Comparison of ENCODE assay signal across 8 mouse cellular contexts in genomic region chr9:101472101-101473073, GRCm38 (mm10).
DNase-seq lines count a peak whose midpoint lies in the region; ATAC-seq and TF ChIP-seq lines count a peak whose summit lies in the region.
"Had no signal": no experiment of that assay in that cellular context is flagged by ENCODE, and none has a peak within 500 bp of the region (broad histone marks: within the 10 kb centered on the region; RNA-seq: fewer than 3 reads in every experiment).

No protein-coding gene starts in this region.

- peak; percentile 31 for DNase-seq in 3T3-L1 (ENCODE audit: low read depth, low spot score)
- no peak for DNase-seq in Patski (ENCODE audit: low read depth, low spot score)
- DNase-seq in forebrain, embryonic 10.5 days (ENCODE audit: extremely low spot score, low spot score): peak; percentile 70
- peak; percentile 77 for DNase-seq in hindbrain, embryonic 14.5 days (ENCODE audit: low spot score)
- no peak for DNase-seq in natural killer cell, adult 2 months (ENCODE audit: low spot score in 2 of 2)

- TF ChIP-seq CTCF in Patski (IDR thresholded peaks at IDR 0.05): no peak

- 0 out of 2 replicates have a peak overlapping the region, but pooled peaks have one; percentile 5 for H3K4me2 ChIP-seq in hindbrain, embryonic 14.5 days (replicated peaks)
- no peak overlapping the region for H3K4me2 ChIP-seq in midbrain, embryonic 16.5 days (ENCODE audit: low read length)

- 24% methylated on average over 8 of the region's 8 CpGs for WGBS in forebrain, embryonic 10.5 days
- WGBS in hindbrain, embryonic 14.5 days: 15% methylated on average over 8 of the region's 8 CpGs
- 5% methylated on average over 8 of the region's 8 CpGs for WGBS in midbrain, embryonic 16.5 days

- CTCF ChIA-PET in Patski (lab: Charles Lee): interaction anchor here (1.4 kb wide), 1 partner anchor 14 kb away, joined by 4 read pairs; no protein-coding TSS in a partner anchor

- H3K9ac ChIP-seq in hindbrain, embryonic 14.5 days: 0 out of 2 replicates have a peak overlapping the region, but pooled peaks have one; percentile 12
- H3K9ac ChIP-seq in midbrain, embryonic 16.5 days (ENCODE audit: low read depth, low read length): no peak overlapping the region

- in situ Hi-C loops in Patski (cut with MboI; ENCODE audit: low pct_unique_long_range_greater_than_20kb): no loop called here

- ATAC-seq in Patski: peak; percentile 71
- ATAC-seq in hindbrain, embryonic 14.5 days (ENCODE audit: low FRiP score): peak; percentile 82
- ATAC-seq in midbrain, embryonic 16.5 days: peak; percentile 85
- ATAC-seq in CD4-positive, CD25-positive, alpha-beta regulatory T cell, adult 4 months: no peak

- POLR2A ChIA-PET in Patski (lab: Charles Lee): no interaction called here

- H3K9me3 ChIP-seq in forebrain, embryonic 10.5 days: no peaks in the 10 kb centered on the region
- H3K9me3 ChIP-seq in hindbrain, embryonic 14.5 days (ENCODE audit: control insufficient read depth, low read length): 0 out of 2 replicates have a peak, but pooled peaks cover 4% of the 10 kb centered on the region
- 0 out of 2 replicates have a peak, but pooled peaks cover 5% of the 10 kb centered on the region for H3K9me3 ChIP-seq in midbrain, embryonic 16.5 days (replicated peaks; ENCODE audit: control insufficient read depth, low read length, poor library complexity, severe bottlenecking)

- no peaks in the 10 kb centered on the region for H3K27me3 ChIP-seq in Patski
- peaks cover 13% of the 10 kb centered on the region; the same call in 1 of the 2 replicates for H3K27me3 ChIP-seq in forebrain, embryonic 10.5 days (ENCODE audit: poor library complexity, severe bottlenecking)
- H3K27me3 ChIP-seq in hindbrain, embryonic 14.5 days (ENCODE audit: control insufficient read depth, insufficient read depth, low read length): no peaks in the 10 kb centered on the region
- no peaks in the 10 kb centered on the region for H3K27me3 ChIP-seq in midbrain, embryonic 16.5 days (ENCODE audit: control insufficient read depth, insufficient read depth, low read depth, low read length)
- H3K27me3 ChIP-seq: megakaryocyte, embryonic 14.5 days had no signal

- H3K4me1 ChIP-seq in forebrain, embryonic 10.5 days: peaks cover 26% of the 10 kb centered on the region
- H3K4me1 ChIP-seq in hindbrain, embryonic 14.5 days (replicated peaks; ENCODE audit: control insufficient read depth, insufficient read depth, low read length): peaks cover 20% of the 10 kb centered on the region
- H3K4me1 ChIP-seq in midbrain, embryonic 16.5 days (ENCODE audit: control insufficient read depth, insufficient read depth, low read length): peaks cover 22% of the 10 kb centered on the region
- H3K4me1 ChIP-seq: megakaryocyte, embryonic 14.5 days had no signal

- H3K27ac ChIP-seq in forebrain, embryonic 10.5 days: peak overlapping the region; percentile 40
- peak overlapping the region; percentile 85 for H3K27ac ChIP-seq in hindbrain, embryonic 14.5 days
- H3K27ac ChIP-seq in midbrain, embryonic 16.5 days (ENCODE audit: low read length): peak overlapping the region; percentile 67

- H3K4me3 ChIP-seq in forebrain, embryonic 10.5 days: peak overlapping the region; percentile 13; the same call in 1 of the 2 replicates
- H3K4me3 ChIP-seq in hindbrain, embryonic 14.5 days (replicated peaks; ENCODE audit: low read length): no peak overlapping the region
- no peak overlapping the region for H3K4me3 ChIP-seq in midbrain, embryonic 16.5 days (ENCODE audit: low read depth, low read length)
- H3K4me3 ChIP-seq: megakaryocyte, embryonic 14.5 days had no signal

- no peaks in the 10 kb centered on the region for H3K36me3 ChIP-seq in forebrain, embryonic 10.5 days (replicated peaks)
- H3K36me3 ChIP-seq in hindbrain, embryonic 14.5 days (replicated peaks; ENCODE audit: control insufficient read depth, insufficient read depth): no peaks in the 10 kb centered on the region
- no peaks in the 10 kb centered on the region for H3K36me3 ChIP-seq in midbrain, embryonic 16.5 days (ENCODE audit: control insufficient read depth, insufficient read depth, low read length)

Comparison
In these comparisons a context has a peak if more than half of its experiments do, and no peak if none do; other contexts are left out.
1. DNase-seq: peak in 3T3-L1 (single experiment), forebrain, embryonic 10.5 days (single experiment) and hindbrain, embryonic 14.5 days (single experiment); none in Patski (single experiment) and natural killer cell, adult 2 months (0 of 2).
2. Peak in every context shown above with its lines, with median percentiles within 50 percentile points of each other: H3K27ac ChIP-seq.